Mouse (Mus musculus): ENCODE measurements at regions not wholly inside any gene's neighbourhood (a gene's known extent, or its start where the extent isn't known, plus 50 kb on each side); places are given as distances from the start of the nearest gene placed in this dataset.

GRCm38 (mm10) chr12:32273474-32273873, 65.0 kb upstream of the Pik3cg start:
- no peak for DNase-seq (ENCODE audit: low spot score in 2 of 2)

- no peak for DNase-seq (ENCODE audit: low spot score in 2 of 2)
These were observed 71.4 kb upstream of the Pik3cg start for GRCm38 (mm10) chr12:32279861-32280260.

- no peak for DNase-seq (ENCODE audit: low spot score in 2 of 2)
These were observed 71.8 kb upstream of the Pik3cg start for GRCm38 (mm10) chr12:32280309-32280708.

- DNase-seq (ENCODE audit: low spot score in 2 of 2) = no peak
These were observed 74.1 kb upstream of the Pik3cg start for GRCm38 (mm10) chr12:32282371-32283163.

GRCm38 (mm10) chr12:32285039-32285438, 76.6 kb upstream of the Pik3cg start:
- no peak for DNase-seq (ENCODE audit: low spot score in 2 of 2)

- no peak for DNase-seq (ENCODE audit: low spot score in 2 of 2)
These were observed 78.2 kb upstream of the Pik3cg start for GRCm38 (mm10) chr12:32286652-32287051.

- no peak for DNase-seq (ENCODE audit: low spot score in 2 of 2)
These were observed 82.7 kb upstream of the Pik3cg start for GRCm38 (mm10) chr12:32291145-32291544.

- DNase-seq (ENCODE audit: low spot score in 2 of 2) = peak; percentile 64 to 66
These were observed 83.7 kb upstream of the Pik3cg start for GRCm38 (mm10) chr12:32291962-32292748.

- DNase-seq (ENCODE audit: low spot score in 2 of 2) = no peak
These were observed 84.3 kb upstream of the Pik3cg start for GRCm38 (mm10) chr12:32292749-32293128.

- DNase-seq (ENCODE audit: low spot score in 2 of 2) = no peak
These were observed 81.1 kb upstream of the Ccdc71l start for GRCm38 (mm10) chr12:32297431-32297830.

GRCm38 (mm10) chr12:32299714-32300113, 78.8 kb upstream of the Ccdc71l start:
- DNase-seq (ENCODE audit: low spot score in 2 of 2) = no peak

- DNase-seq (ENCODE audit: low spot score in 2 of 2) = no peak
These were observed 72.8 kb upstream of the Ccdc71l start for GRCm38 (mm10) chr12:32305736-32306135.

GRCm38 (mm10) chr12:32306326-32306725, 72.2 kb upstream of the Ccdc71l start:
- peak in 1 of 2 experiments; percentile 12 for DNase-seq (ENCODE audit: low spot score in 2 of 2)

GRCm38 (mm10) chr12:32307280-32308006, 71.1 kb upstream of the Ccdc71l start:
- no peak for DNase-seq (ENCODE audit: low spot score in 2 of 2)

GRCm38 (mm10) chr12:32315099-32315783, 63.3 kb upstream of the Ccdc71l start:
- DNase-seq (ENCODE audit: low spot score in 2 of 2) = no peak
